Mouse (Mus musculus) common myeloid progenitor, adult 5-6 weeks (primary cell): ENCODE measurements around the gene Lrriq4. TPM values are rescaled to one million over a fixed set of nuclear protein-coding genes. Genes with fewer than 3 reads are reported as not detected.
A peak's percentile ranks its signal among the peaks of the same experiment; 100 is the strongest.
"Not testable (repeated sequence)": the region's sequence is repeated elsewhere in the genome, so short reads cannot be mapped to it uniquely, and the experiment has no call there.

ENCODE experiments used
- ATAC-seq: replicated peaks from 2 replicates; pipeline ENCODE4 v1.8.0; 2016; ENCODE audit warnings: low read depth, mild to moderate bottlenecking, moderate TSS enrichment, inconsistent platforms; ENCODE audit not compliant: poor library complexity, severe bottlenecking
- total RNA-seq: library from RNA; stranded (forward); fragments of 200-1000, 187-1606 nt; gene quantifications from 2 replicates; pipeline ENCODE4 v1.2.3, GENCODE M21; 2017

Gene Lrriq4
- total RNA-seq, 1 experiment from 2014 or later, result not detected

GRCm38 (mm10) chr3:30655937-30656336 lies 11.6 kb downstream of the Lrriq4 start:
- ATAC-seq, result no peak

GRCm38 (mm10) chr3:30658486-30658885 lies 14.2 kb downstream of the Lrriq4 start:
- ATAC-seq, result no peak

- peak; percentile 89 for ATAC-seq
Observed at GRCm38 (mm10) chr3:30683190-30683589, 38.9 kb downstream of the Lrriq4 start.

- no peak for ATAC-seq
Observed at GRCm38 (mm10) chr3:30687216-30687615, 42.9 kb downstream of the Lrriq4 start.

- no peak for ATAC-seq
Observed at GRCm38 (mm10) chr3:30690976-30691375, 46.7 kb downstream of the Lrriq4 start.

- no peak for ATAC-seq
Observed at GRCm38 (mm10) chr3:30695661-30696060, 51.4 kb downstream of the Lrriq4 start.

GRCm38 (mm10) chr3:30696346-30696745 lies 52.0 kb downstream of the Lrriq4 start:
- ATAC-seq, result 0 out of 2 replicates have a peak, but pooled peaks have one; percentile 54

- ATAC-seq, result no peak
Observed at GRCm38 (mm10) chr3:30697891-30698290, 53.6 kb downstream of the Lrriq4 start.

GRCm38 (mm10) chr3:30699711-30700505 lies 55.6 kb downstream of the Lrriq4 start, which contains the start of gene Lrrc31:
TSS of gene Lrrc31 (minus strand) at chr3:30699843.
- not testable (repeated sequence) for ATAC-seq

GRCm38 (mm10) chr3:30705977-30706376 lies 61.7 kb downstream of the Lrriq4 start:
- no peak for ATAC-seq

GRCm38 (mm10) chr3:30706614-30707276 lies 62.4 kb downstream of the Lrriq4 start:
- peak; percentile 73 for ATAC-seq

GRCm38 (mm10) chr3:30710191-30710590 lies 65.9 kb downstream of the Lrriq4 start:
- no peak for ATAC-seq

GRCm38 (mm10) chr3:30713334-30713733 lies 69.0 kb downstream of the Lrriq4 start:
- ATAC-seq, result no peak

- peak; percentile 74 for ATAC-seq
Observed at GRCm38 (mm10) chr3:30718649-30719048, 74.3 kb downstream of the Lrriq4 start.

Other genes starting within 250 kb of the Lrriq4 start
- 3.9 and 10.8 TPM in 2 replicates for gene Mecom, start 96.5 kb upstream of the Lrriq4 start, total RNA-seq
- not detected in 2 replicates for gene Actrt3, start 44.6 kb upstream of the Lrriq4 start, total RNA-seq
- 25.5 and 51.1 TPM in 2 replicates for gene Mynn, start 42.4 kb upstream of the Lrriq4 start, total RNA-seq
- gene Lrrc34, start 3.4 kb downstream of the Lrriq4 start, total RNA-seq, result not detected in 2 replicates
- not detected in 2 replicates for gene Lrrc31, start 55.3 kb downstream of the Lrriq4 start, total RNA-seq
- gene Samd7, start 101.8 kb downstream of the Lrriq4 start, total RNA-seq, result not detected in 2 replicates
- 88.0 and 105 TPM in 2 replicates for gene Sec62, start 148.4 kb downstream of the Lrriq4 start, total RNA-seq
- gene Gpr160, start 211.4 kb downstream of the Lrriq4 start, total RNA-seq, result 13.0 and 23.2 TPM in 2 replicates